Mouse (Mus musculus) ovary, adult 18-20 months (tissue): ENCODE data around the gene Hist1h3d.
"Not testable (repeated sequence)": the region's sequence is repeated elsewhere in the genome, so short reads cannot be mapped to it uniquely, and the experiment has no call there.

Experiments used
- DNase-seq: peaks from one replicate; pipeline ENCODE4 v3.0.0; 2022; ENCODE audit warnings: low spot score, mixed read lengths

Gene Hist1h3d

DNA sequence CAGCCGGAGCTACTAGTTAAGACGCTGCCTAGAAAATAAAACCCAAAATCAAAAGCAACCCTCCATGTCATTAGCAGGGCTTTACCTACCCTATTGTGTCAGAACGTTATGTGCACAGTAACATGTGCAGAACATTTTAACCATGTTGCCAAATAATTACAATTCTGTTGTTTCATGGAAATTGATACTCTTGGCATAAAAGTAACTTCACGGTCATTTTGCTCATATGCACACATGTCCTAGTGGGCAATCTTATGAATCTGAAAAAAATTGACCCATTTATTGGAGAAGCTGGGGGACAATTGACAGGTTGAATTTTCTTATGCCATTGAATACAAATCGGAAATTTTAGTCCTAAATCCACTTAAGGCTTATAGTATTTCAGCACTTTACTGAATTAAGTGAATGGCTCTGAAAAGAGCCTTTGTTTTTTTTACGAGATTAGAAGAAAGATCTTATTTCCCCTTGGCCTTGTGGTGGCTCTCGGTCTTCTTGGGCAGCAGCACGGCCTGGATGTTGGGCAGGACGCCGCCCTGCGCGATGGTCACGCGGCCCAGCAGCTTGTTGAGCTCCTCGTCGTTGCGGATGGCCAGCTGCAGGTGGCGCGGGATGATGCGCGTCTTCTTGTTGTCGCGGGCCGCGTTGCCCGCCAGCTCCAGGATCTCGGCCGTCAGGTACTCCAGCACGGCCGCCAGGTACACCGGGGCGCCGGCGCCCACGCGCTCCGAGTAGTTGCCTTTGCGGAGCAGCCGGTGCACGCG is 5.1 kb upstream of the Hist1h3d start:
- DNase-seq, result not testable (repeated sequence)

DNA sequence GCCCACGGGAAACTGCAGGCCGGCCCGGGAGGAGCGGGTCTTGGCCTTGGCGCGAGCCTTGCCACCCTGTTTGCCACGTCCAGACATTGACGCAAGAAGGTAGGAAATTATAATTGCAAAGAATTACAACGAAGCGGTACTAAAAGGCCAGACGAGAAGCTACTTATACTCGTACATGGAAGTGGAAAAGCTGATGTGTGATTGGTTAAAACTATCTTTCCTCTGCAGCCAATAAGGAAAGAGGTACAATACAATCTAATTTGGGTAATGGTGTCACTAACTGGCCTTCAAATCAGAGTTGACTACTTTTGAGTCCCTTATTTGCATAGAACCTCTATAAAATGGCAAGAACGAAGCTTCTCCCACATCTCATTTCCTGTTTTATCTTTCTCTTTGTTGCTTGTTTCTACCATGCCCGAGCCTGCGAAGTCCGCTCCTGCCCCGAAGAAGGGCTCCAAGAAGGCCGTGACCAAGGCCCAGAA is 4.5 kb upstream of the Hist1h3d start, which contains the start of the genes Hist1h2ae and Hist1h2bg:
Hist1h2ae (minus strand) TSS at position 199 of the 482 bp plus-strand sequence.
Hist1h2bg (plus strand) TSS at position 375 of the 482 bp plus-strand sequence.
- peak; percentile 66 for DNase-seq

DNA sequence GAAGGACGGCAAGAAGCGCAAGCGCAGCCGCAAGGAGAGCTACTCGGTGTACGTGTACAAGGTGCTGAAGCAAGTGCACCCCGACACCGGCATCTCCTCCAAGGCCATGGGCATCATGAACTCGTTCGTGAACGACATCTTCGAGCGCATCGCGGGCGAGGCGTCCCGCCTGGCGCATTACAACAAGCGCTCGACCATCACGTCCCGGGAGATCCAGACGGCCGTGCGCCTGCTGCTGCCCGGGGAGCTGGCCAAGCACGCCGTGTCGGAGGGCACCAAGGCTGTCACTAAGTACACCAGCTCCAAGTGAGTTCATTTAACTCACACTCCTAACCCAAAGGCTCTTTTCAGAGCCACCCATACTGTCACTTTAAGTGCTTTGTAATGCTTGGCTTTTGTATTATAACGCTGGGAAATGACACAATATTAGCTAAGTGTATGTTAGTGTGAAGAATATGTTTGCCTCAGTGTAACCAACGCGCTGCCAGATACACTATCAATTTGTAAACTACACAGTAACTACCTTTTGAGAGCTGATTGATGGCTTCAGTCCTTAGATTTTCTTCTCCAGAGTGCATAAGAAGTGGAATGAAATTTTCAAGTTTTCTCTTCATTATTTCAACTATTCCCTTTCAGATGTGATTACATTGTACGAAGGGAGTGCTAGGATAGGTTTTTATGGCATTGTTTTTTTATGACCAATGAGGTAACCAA is 3.9 kb upstream of the Hist1h3d start:
- DNase-seq, result not testable (repeated sequence)

DNA sequence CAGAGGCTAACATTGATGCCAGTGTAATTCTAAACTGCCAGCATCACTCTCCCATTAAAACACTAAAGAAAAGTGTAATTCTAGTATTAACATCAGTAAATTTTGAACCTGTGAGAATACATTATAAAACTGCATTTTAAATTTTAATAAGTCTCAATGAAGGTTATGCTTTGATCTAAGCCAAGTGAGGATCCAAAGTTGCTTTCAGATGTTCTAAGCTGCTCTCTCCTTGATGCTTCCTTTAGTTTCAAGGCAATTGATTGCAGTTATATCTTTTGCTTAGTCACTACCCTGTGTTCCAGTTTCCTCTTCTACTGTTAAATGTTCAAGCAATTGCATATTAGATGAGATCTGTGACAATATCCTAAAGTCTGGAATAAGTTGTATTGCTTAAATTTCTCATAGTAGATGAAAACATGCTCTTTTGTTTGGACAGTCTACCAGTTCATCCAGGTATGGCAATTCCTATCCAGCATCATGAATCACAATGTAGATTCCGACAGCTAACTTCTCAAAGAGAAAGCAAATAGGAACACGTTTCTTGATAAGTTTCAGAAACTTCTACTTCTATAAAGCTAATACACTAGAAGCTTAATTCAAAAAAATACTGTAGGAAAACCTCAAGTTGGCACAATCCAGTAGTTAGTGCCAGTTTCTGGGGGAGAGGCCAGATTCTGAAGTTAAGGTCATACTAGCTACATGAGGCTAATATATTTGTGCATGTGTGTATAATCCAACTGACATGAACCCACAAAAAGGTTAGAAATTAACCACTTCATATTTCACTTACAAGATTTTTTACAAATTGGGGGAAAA is 3.1 kb upstream of the Hist1h3d start:
- DNase-seq, result no peak

DNA sequence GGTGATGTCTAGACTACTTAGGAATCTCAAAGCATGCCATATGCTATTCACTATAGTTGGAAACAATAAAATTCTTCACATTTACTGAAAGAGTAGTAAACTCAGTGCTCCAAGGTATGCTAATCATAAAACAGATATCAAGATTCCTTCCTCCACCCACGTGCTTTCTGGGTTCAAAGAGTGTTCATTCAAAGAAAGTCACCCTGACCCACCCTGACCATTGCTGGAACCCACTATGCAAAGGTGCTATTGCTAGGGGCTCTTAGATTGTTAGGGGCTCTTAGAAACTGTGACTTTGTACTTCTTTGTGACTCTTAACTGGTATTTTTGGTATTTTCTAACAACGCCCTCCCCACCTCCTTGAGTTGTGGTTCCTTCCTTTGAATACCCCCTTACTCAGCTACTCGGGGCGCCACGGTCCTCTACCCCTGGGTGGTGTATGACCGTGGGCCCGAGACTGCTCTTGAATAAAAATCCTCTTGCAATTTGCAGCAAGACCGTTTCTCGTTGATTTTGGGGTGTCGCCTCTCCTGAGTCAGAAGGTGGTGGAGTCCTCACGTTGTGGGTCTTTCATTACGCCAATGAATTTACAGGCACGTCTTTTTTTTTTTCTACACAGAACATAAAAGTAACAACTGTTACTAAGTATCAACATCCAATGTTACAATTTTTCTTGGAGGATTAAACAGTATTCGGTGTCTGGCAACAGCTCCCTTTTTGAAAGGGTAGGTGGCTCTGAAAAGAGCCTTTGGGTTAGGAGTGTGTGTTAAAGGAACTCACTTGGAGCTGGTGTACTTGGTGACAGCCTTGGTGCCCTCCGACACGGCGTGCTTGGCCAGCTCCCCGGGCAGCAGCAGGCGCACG is 2.3 kb upstream of the Hist1h3d start:
- not testable (repeated sequence) for DNase-seq

DNA sequence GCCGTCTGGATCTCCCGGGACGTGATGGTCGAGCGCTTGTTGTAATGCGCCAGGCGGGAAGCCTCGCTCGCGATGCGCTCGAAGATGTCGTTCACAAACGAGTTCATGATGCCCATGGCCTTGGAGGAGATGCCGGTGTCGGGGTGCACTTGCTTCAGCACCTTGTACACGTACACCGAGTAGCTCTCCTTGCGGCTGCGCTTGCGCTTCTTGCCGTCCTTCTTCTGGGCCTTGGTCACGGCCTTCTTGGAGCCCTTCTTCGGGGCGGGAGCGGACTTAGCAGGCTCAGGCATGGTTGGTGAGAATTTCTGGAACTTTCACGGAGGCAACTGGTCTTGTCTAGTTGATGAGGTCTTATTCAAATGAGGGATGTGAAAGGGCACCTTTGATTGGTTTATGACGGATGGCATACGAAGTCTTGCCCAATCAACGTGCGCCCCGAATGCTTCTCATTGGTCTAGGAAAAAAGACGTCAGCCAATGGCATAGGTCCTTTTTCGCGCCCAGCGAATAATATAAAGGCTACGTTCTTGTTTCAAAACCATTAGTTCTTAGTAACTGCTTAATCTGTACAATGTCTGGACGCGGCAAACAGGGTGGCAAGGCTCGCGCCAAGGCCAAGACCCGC is 1.6 kb upstream of the Hist1h3d start, which contains the start of the genes Hist1h2bf and Hist1h2ad:
Hist1h2bf (minus strand) TSS at position 299 of the 627 bp plus-strand sequence.
Hist1h2ad (plus strand) TSS at position 484 of the 627 bp plus-strand sequence.
- DNase-seq, result peak; percentile 85

DNA sequence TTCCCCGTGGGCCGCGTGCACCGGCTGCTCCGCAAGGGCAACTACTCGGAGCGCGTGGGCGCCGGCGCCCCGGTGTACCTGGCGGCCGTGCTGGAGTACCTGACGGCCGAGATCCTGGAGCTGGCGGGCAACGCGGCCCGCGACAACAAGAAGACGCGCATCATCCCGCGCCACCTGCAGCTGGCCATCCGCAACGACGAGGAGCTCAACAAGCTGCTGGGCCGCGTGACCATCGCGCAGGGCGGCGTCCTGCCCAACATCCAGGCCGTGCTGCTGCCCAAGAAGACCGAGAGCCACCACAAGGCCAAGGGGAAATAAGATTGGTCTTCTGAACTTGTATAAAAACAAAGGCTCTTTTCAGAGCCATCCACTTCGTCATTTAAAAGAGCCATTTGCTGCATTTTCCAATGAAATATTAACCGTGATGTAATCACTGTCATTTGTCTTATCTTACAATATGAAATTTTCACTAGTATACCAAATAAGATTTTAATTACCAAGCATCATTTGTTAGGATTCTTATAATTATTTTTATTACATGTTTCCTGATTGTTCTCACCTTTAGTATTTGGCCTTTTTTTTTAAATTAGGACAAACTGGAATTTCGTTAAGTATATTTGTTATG is 905 bp upstream of the Hist1h3d start:
- not testable (repeated sequence) for DNase-seq

DNA sequence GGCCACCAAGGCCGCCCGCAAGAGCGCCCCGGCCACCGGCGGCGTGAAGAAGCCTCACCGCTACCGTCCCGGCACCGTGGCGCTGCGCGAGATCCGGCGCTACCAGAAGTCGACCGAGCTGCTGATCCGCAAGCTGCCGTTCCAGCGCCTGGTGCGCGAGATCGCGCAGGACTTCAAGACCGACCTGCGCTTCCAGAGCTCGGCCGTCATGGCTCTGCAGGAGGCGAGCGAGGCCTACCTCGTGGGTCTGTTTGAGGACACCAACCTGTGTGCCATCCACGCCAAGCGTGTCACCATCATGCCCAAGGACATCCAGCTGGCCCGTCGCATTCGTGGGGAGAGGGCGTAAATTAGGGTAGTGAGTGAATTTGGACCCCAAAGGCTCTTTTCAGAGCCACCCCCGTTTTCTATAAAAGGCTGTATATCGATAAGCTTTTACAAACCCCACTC is 326 bp downstream of the Hist1h3d start:
- not testable (repeated sequence) for DNase-seq

DNA sequence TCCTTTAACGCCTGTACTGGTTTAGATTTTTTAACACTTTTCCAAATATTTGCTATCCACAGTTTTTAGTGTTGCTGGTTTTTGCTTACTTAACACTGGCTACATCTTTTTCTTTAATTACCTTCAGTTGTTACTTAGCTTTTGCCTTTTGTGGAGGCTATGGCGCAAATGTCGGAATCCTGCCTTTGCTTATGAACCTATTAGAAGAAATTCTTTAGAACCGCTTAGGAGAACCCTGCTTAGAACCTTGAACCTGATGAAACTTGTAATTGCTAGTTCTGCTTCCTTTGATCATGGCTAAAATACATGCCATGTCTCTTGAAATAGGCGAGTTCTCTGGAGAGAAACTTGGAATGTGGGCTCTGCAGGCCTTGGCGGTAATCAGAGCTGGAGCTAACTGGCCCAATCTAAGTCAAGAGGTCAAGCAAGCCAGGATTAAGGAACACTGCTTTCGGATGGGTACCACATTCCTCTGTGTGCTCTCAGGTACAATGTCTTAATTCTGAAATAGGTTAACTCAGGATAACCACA is 853 bp downstream of the Hist1h3d start:
- DNase-seq, result no peak

DNA sequence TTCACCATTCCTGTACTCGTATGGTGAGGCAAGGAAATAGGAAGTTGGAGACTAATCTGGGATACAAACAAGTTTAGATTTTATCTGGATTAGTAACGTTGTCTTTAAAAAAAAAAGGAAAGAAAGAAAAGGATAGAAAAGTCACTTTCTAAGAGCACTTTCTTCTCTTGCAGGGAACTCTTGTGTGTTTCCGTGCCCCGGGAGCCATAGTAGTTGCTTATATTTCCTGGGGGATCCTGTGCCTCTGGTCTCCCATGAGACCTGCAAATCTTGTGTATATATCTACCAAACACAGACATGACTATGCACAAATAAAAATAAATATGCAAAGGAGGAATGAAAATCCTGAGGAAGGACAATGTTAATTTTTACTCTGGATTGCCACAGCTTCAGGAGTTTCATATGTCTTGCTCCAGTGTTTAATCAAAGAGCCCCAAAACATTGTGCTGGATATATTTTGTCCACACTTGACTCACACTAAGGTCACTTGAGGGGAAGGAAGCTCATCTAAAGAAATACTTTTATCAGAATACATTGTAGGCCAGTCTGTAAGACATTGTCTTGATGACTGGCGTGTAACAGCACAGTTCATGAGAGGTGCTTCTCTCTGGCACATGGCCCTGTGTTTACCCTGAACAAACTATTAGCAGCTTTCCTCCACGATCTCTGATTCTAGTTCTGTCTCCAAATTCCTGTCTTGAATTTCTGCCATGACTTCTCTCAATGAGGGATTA is 1.5 kb downstream of the Hist1h3d start:
- no peak for DNase-seq

DNA sequence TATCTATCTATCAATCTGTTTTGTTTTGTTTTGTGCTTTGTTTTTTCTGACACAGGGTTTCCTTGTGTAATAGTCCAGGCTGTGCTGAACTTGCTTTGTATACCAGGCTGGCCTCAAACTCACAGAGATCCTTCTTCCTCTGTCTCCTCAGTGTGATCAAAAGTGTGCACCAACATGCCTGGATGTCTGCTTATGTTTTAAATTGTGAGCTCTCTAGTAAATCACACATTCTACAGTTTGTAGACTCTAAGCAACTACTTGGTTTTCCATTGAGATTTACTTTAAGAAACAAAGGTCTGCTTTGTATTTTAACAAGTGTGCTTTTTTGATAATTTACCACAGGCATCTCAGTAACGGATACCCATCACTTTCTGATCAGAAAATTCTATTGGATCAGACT is 2.3 kb downstream of the Hist1h3d start:
- DNase-seq, result no peak

DNA sequence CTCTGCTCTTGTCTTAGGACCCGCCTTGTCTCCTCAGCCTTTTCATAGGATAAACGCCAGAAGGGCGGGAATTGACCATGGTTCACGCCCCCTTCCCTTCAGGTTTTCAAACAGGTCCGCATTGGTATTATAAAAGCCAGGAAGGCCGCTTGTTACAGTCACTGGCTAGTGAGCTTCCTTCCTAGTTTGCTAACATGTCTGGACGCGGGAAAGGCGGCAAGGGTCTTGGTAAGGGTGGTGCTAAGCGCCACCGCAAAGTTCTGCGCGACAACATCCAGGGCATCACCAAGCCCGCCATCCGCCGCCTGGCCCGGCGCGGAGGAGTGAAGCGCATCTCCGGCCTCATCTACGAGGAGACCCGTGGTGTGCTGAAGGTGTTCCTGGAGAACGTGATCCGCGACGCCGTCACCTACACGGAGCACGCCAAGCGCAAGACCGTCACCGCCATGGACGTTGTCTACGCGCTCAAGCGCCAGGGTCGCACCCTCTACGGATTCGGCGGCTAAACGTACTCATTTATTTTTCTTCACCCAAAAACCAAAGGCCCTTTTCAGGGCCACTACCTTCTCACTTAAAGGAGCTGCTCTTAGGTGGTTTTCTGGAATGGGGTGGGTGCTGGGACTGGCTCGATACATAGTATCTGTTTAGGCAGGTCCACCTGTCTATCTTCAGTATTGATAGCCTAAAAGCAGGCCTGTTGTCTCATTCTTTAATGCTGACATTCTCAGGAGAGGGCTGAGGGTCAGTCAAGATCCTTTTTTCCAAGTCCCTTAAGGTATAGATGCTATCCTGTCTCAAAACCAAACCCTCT is 6.0 kb downstream of the Hist1h3d start, which contains the start of gene Hist1h4d:
Hist1h4d (plus strand) TSS at position 191 of the 811 bp plus-strand sequence.
- peak; percentile 94 for DNase-seq

DNA sequence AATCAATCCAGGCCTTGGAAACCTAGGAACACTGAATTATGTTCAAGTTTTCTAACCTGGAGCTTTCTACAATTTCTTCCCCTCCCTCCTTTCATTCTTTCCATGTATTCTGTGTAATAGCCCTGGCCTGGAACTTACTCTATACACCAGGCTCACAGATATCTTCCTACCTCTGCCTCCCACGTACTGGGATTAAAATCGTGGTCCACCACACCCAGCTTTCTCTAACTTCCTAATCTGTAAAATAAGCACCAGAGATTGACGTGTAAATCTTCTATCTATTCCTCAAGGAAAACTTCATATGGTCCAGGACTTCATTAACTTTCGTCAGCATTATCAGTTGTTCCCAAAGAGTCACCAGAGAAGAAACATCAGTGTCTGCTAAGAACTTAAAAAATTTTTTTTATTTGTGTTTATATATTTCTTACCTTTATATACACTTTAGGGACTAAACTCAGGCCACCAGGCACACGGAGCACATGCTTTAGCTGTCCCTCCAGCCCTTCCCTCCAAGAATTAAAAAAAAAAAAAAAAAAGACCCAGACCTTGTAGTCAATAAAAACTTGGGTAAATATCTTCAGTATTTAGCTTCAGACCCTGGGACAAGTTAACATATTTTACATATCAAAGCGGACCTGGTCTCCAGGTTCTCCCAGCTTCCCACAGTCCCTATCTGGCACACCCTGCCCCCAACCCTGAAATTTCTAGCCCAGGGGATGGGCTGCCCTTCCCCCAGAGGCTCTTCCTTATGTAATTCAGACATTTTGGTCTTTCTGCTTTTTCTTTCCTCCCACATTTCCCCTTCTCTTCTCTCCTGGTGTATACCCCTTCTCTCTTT is 6.9 kb downstream of the Hist1h3d start:
- no peak for DNase-seq

DNA sequence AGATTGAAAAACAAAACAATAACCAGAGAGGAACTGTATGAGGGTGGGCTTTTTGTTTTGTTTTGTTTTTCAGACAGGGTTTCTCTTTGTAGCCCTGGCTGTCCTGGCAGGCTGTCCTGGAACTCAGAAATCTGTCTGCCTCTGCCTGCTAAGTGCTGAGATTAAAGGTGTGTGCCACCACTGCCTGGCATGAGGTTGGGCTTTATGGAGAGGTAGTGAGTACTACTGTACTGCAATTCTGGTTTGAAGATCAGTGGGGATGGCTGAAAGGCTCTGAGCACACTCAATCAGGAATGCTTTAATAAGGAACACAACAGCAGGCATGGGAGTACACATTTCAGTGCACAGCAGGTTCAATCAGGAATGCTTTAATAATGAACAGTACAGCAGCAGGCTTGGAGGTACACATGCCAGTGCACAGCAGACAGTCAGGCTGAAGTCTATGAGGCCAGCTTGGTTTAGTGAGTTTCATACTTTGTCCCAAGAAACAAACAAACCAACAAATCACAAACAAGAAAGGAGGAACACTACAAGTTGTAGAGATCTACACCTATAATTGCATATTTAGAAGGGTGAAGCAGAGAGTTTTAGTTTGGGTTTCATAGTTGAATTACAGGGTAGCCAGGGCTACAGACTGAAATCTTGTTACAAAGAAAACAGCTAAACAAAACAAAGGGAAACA is 8.0 kb downstream of the Hist1h3d start:
- no peak for DNase-seq

DNA sequence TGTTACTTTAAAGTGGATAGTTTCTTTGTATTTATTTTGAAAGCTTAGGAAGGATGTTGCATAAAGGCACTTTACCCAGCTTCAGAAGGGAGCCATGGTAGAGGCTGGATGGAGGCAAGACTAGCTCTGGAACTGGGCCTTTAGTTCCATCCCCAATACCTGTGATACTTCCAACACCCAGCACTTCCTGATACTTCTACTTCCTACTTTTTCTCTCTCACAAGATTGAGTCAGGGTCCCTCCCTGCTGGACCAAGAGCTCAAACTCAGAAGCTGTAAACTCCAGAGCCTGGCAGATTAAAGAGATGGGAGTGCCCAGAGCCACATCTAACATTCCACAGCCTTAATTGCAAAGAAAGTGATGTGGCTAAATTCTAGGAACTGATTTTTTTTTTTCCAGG is 8.8 kb downstream of the Hist1h3d start:
- DNase-seq, result no peak

DNA sequence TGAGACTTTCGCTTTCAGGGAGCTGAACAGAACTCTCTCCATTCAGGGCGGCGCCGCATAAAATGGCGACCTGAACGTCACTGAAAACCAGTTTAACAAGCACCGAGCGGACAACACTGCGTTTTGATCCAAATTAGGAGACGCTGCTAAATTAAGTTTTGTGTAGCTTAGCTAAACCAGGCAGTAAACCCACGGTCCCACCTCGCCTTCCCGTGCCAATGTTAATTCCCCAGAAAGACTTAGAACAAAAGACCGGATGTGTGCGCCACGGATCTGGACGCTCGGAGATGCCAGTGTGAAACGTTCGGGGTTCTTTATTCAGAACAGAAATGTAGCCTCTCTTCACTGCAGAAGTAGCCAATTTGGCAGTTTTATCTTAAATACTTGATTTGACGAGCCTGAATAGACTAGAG is 9.5 kb downstream of the Hist1h3d start:
- peak; percentile 27 for DNase-seq
